Mouse (Mus musculus) R1 (cell line): Measurements from ENCODE around the gene Zfp617.
"Not testable (repeated sequence)": the region's sequence is repeated elsewhere in the genome, so short reads cannot be mapped to it uniquely, and the experiment has no call there.

ENCODE experiments used
- DNase-seq: peaks from one replicate; pipeline ENCODE4 v3.0.0-alpha.2; 2018; ENCODE audit warnings: low read depth, low spot score

Zfp617 gene

DNA sequence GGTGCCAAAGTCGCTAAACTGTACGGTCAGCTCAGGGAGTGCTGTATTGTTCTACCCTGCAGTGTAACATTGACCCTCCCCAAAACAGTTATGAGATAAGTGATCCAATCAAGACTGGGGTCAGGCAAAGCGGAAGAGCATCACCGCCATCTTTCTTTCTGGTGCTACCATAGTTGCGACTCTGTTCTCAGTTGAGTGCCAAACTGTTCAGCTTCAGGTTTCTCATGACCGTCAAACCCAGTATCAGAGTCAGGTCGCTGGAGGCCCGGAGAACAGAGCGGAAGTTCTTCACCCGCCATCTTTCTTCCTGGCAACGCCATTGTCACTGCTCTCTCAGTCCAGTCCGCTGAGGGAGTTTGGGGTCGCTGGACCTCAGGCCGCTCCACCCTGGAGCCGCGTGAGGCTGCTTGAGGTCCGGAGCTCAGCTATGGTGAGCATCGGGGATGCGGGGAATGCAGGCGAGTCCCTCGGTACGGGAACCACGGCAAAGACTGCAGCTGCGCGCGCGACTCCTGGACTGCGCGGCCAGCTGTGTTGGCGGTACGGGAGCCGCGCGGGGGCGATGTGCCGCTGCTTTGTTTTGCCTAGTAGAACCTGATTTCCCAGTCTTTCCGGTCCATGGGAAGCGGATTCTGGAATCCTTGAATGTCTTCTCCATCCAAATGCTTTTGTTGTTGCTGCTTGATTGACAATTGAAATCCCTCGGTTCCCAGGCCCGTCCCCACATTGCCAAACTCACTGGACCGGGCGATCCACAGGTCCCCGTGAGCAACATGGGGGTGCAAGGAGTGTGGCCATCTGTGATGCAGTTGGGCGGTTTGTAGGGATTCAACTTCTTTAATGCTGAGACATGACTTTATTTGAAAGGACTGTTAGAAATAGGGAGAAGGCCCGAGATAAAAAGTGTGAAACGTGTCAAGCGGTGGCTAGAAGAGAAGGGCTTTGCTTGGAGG lies at the start of gene Zfp617, which contains the start of gene Zfp882:
TSS of gene Zfp617 (plus strand) at position 327 of the 953 bp plus-strand sequence.
TSS of gene Zfp882 (plus strand) at position 300 of the 953 bp plus-strand sequence.
- DNase-seq: peak; percentile 97

DNA sequence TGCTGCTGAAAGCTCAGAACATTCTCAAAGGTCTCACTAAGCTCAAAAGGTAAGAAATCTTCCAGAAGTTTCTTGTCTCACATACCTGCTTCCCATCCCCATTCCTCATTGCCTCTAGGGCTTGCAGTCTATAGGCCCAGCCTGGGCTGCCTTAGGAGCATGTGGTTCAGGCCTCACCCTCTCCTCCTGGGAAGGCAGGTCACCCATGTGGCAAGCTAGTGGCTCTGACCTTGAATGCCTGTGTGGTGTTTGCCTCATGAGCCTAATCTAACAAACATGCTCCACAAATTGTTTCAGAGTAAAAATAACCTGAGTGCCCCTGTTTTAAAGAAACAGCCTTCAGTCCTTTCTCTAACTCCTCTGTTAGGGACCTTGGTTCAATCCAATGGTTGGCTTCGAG lies 46.9 kb upstream of the Zfp617 start:
- not testable (repeated sequence) for DNase-seq

GRCm38 (mm10) chr8:71862038-71862437 lies 46.4 kb upstream of the Zfp617 start:
- not testable (repeated sequence) for DNase-seq

- DNase-seq: peak; percentile 64
Measured at GRCm38 (mm10) chr8:71881618-71882274, 26.7 kb upstream of the Zfp617 start, which contains the start of gene Zfp709. Gene Zfp709, plus strand, starts transcription at chr8:71882019.

GRCm38 (mm10) chr8:71900666-71901065 lies 7.8 kb upstream of the Zfp617 start:
- peak; percentile 83 for DNase-seq

- DNase-seq: not testable (repeated sequence)
Measured at GRCm38 (mm10) chr8:71903084-71903483, 5.4 kb upstream of the Zfp617 start.

- DNase-seq: no peak
Measured at GRCm38 (mm10) chr8:71906809-71907208, 1.6 kb upstream of the Zfp617 start.

- no peak for DNase-seq
Measured at GRCm38 (mm10) chr8:71907798-71908257, 607 bp upstream of the Zfp617 start.

DNA sequence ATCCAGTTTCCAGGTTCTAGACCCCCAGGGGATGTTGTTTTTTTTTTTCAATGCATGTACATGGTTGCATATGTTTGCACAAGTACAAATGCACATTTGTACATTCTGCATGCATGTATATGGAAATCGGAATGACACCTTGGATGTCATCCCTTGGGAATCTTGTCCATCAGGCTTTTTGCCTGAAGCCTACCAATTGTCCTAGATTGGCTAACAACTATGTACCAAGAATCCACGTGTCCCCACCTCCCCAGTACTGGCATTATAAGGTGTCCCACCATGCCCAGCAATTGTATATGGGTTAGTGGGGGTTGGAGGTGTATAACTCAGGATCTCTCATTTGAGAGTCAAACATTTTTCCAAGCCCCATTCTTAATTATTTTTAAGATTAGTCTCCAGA lies 3.9 kb downstream of the Zfp617 start:
- no peak for DNase-seq

DNA sequence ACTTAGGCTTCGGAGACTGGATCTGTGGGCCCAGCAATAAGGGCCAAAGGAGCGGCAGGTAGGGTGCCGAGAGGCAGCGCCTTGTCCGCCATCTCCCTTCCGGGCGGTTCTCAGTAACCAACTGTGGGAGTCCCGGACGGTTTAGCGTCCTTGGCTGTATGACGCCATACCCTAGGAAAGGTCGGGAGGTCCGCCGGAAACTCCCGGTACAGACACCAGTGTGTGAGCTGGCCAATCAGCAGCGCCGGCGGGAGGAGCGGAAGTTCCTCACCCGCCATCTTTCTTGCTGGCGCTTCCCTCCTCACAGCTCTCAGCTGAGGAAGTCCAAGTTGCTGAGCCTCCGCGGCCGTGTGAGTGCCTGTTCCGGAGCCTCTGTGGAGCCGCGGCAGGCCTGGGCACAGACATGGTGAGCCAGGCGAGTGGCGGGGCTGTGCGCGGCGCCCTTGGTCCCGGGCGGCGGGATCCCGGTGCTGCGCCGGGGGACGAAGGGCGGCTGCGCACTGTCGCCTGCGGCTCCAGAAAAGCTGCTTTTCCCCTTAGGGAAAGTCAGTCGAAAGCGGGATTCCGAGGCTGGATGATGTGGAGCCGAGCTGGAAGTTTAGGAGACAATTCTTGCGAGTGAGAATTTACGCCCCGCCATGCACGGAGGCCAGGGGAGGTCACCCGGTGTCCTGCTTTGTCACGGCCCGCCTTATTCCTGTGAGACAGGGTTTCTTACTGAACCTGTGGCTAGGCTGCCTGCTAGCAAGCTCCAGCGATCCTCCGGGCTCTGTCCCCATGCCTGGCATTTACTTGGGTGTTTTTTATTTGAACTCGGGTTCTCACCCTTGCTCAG lies 14.3 kb downstream of the Zfp617 start:
- peak; percentile 98 for DNase-seq

DNA sequence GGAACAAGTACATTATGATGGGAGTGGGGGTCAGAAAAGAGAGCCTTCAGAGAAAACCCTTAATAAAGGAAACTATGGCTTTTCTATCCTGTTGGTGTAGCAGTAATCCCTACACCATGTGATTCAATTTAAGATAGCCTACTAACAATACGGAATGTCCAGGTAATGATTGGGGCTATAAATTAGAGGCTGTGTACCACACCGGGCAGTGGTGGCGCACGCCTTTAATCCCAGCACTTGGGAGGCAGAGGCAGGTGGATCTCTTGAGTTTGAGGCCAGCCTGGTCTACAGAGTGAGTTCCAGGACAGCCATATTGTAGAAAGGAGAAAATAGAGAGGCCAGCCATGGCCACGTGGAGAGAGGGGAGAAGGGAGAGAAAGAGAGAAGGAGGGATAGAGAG lies 17.4 kb downstream of the Zfp617 start:
- DNase-seq: no peak

GRCm38 (mm10) chr8:71926551-71926950 lies 18.1 kb downstream of the Zfp617 start:
- DNase-seq: no peak

DNA sequence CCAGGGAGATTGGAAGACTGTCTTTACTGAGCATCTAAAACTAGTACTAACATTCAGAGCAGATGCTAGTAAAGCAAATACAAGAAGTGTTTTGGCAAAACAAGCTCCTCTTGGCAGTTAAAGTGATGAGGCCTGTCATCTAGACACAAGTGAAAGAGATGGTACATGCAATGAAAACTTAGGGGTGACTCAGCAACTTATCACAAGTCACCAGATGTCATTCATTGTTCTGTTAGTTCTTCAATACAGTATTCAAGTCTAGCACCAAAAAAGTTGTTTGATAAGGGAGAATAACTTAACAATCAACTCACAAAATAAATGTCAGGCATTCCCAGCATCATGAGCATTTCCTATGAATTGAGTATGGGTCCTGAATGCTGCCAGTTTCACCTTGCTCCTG lies 19.3 kb downstream of the Zfp617 start:
- no peak for DNase-seq

DNA sequence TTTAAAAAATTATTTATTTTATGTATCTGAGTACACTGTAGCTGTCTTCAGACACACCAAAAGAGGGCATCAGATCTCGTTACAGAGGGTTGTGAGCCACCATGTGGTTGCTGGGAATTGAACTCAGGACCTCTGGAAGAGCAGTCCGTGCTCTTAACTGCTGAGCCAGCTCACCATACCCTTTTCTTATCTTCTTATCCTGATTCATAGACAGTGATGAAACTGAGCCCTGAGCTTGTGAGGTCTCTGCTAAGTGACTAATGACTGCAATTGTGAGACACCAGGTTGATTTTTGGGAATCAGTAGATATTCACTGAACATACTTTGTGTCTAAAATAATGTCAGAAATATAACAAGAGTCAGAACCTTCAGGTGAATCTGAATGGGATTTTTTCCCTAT lies 29.6 kb downstream of the Zfp617 start:
- not testable (repeated sequence) for DNase-seq

- DNase-seq: no peak
Measured at GRCm38 (mm10) chr8:71940293-71941208, 32.1 kb downstream of the Zfp617 start.

GRCm38 (mm10) chr8:71941776-71942175 lies 33.3 kb downstream of the Zfp617 start:
- no peak for DNase-seq

- no peak for DNase-seq
Measured at GRCm38 (mm10) chr8:71948624-71949023, 40.2 kb downstream of the Zfp617 start.

GRCm38 (mm10) chr8:71950482-71951221 lies 42.2 kb downstream of the Zfp617 start, which contains the start of gene Zfp961:
Gene Zfp961, plus strand, starts transcription at chr8:71951038.
- peak; percentile 99 for DNase-seq

- DNase-seq: peak; percentile 93
Measured at GRCm38 (mm10) chr8:71951436-71952161, 43.2 kb downstream of the Zfp617 start.
